Comparison of ENCODE assay signal across 8 mouse cellular contexts in the genomic region with DNA sequence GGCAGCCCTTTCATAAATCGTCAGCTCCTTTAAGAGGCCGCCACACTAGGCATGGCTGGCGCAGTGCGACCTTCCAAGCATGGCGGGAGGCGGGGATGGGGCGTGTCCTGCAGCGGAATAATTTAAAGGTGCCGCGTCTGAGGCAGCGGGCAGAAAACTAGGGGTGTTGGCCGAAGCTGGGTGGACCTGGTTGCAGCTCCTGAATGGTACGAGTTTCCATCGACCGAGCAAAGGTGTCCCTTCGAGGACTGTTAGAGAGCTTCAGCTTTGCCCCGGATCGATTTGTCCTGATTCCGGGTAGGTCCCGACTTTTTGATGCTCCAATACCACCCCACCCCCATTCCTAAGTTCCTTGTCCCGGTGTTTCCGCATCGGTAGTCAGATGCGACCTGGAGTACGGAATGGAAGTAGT. TPM values are rescaled to one million over a fixed set of nuclear protein-coding genes. Genes with fewer than 3 reads are reported as not detected.
DNase-seq lines count a peak whose midpoint lies in the region; ATAC-seq and TF ChIP-seq lines count a peak whose summit lies in the region.

Pnpla6 (plus strand) TSS at position 125 of the 412 bp plus-strand sequence.

- peak within 1 kb of the TSS; percentile 98 for H3K4me2 ChIP-seq in forebrain, embryonic 13.5 days
- H3K4me2 ChIP-seq in heart, postnatal 0 days (ENCODE audit: low read depth, low read length), result peak within 1 kb of the TSS; percentile 97
- peak within 1 kb of the TSS; percentile 100 for H3K4me2 ChIP-seq in liver, embryonic 14.5 days (ENCODE audit: low read depth)
- peak within 1 kb of the TSS; percentile 98 for H3K4me2 ChIP-seq in neural tube, embryonic 11.5 days (ENCODE audit: low read depth)
- peak within 1 kb of the TSS; percentile 95 for H3K4me2 ChIP-seq in stomach, embryonic 16.5 days (ENCODE audit: low read depth, low read length)

- TF ChIP-seq POLR2A in ES-Bruce4 (IDR thresholded peaks at IDR 0.05; ENCODE audit: insufficient read depth, low read length), result no peak

- peak; percentile 78 for ATAC-seq in forebrain, embryonic 13.5 days
- ATAC-seq in heart, postnatal 0 days (ENCODE audit: insufficient read depth, low read depth), result peak; percentile 68
- peak; percentile 56 for ATAC-seq in liver, embryonic 14.5 days (ENCODE audit: insufficient read depth)
- ATAC-seq in neural tube, embryonic 11.5 days (ENCODE audit: insufficient read depth, low FRiP score, low TSS enrichment), result peak; percentile 72
- ATAC-seq in stomach, embryonic 16.5 days (ENCODE audit: insufficient read depth, low FRiP score), result peak; percentile 75

- no peak for TF ChIP-seq EP300 in ES-Bruce4 (IDR thresholded peaks at IDR 0.05; ENCODE audit: insufficient read depth, low read depth, low read length)
- no peak for TF ChIP-seq EP300 in heart, postnatal 0 days (IDR thresholded peaks at IDR 0.05; ENCODE audit: low read depth)
- TF ChIP-seq EP300 in liver, embryonic 14.5 days (IDR thresholded peaks at IDR 0.05; ENCODE audit: low read depth), result no peak

- no peaks in the 10 kb centered on the region for H3K27me3 ChIP-seq in ES-Bruce4 (ENCODE audit: control insufficient read depth, insufficient read depth, low read length, poor library complexity, severe bottlenecking)
- no peaks in the 10 kb centered on the region for H3K27me3 ChIP-seq in forebrain, embryonic 13.5 days
- no peaks in the 10 kb centered on the region for H3K27me3 ChIP-seq in heart, postnatal 0 days (ENCODE audit: control insufficient read depth, insufficient read depth, low read length)
- no peaks in the 10 kb centered on the region for H3K27me3 ChIP-seq in liver, embryonic 14.5 days (ENCODE audit: control insufficient read depth, insufficient read depth, low read length)
- H3K27me3 ChIP-seq in neural tube, embryonic 11.5 days (ENCODE audit: control insufficient read depth, insufficient read depth, low read length), result no peaks in the 10 kb centered on the region
- no peaks in the 10 kb centered on the region for H3K27me3 ChIP-seq in stomach, embryonic 16.5 days (ENCODE audit: control insufficient read depth, insufficient read depth, low read length)

- no peak for TF ChIP-seq CTCF in ES-Bruce4 (IDR thresholded peaks at IDR 0.05; ENCODE audit: low read depth, low read length)
- no peak for TF ChIP-seq CTCF in heart, postnatal 0 days (IDR thresholded peaks at IDR 0.05; ENCODE audit: low read depth)
- no peak for TF ChIP-seq CTCF in liver, embryonic 14.5 days (IDR thresholded peaks at IDR 0.05; ENCODE audit: low read depth)

- peak; percentile 88 for DNase-seq in cerebellum, adult 11 months
- DNase-seq in heart, postnatal 0 days (ENCODE audit: low spot score), result peak; percentile 81
- peak; percentile 95 to 96 for DNase-seq in kidney, postnatal 36 days
- DNase-seq in liver, embryonic 14.5 days (ENCODE audit: low read depth in 3 of 3, low spot score in 3 of 3), result peak; percentile 61 to 73 (median 70)
- DNase-seq in neural tube, embryonic 11.5 days (ENCODE audit: low spot score), result peak; percentile 86

- H3K27ac ChIP-seq in ES-Bruce4 (ENCODE audit: insufficient read depth, low read length), result no peak within 1 kb of the TSS
- peak within 1 kb of the TSS; percentile 64 for H3K27ac ChIP-seq in forebrain, embryonic 13.5 days
- H3K27ac ChIP-seq in heart, postnatal 0 days (ENCODE audit: low read depth), result peak within 1 kb of the TSS; percentile 68
- H3K27ac ChIP-seq in liver, embryonic 14.5 days, result peak within 1 kb of the TSS; percentile 70
- 0 out of 2 replicates have a peak within 1 kb of the TSS, but pooled peaks have one; percentile 20 for H3K27ac ChIP-seq in neural tube, embryonic 11.5 days (ENCODE audit: low read depth, low read length)
- peak within 1 kb of the TSS; percentile 86 for H3K27ac ChIP-seq in stomach, embryonic 16.5 days (ENCODE audit: low read length)

- H3K4me3 ChIP-seq in ES-Bruce4 (ENCODE audit: low read depth, low read length), result peak within 1 kb of the TSS; percentile 84
- H3K4me3 ChIP-seq in forebrain, embryonic 13.5 days, result peak within 1 kb of the TSS; percentile 60
- H3K4me3 ChIP-seq in heart, postnatal 0 days (ENCODE audit: low read depth, low read length), result peak within 1 kb of the TSS; percentile 71
- H3K4me3 ChIP-seq in liver, embryonic 14.5 days (ENCODE audit: insufficient read depth in 1 of 2, low read depth in 2 of 2, low read length in 2 of 2), result peak within 1 kb of the TSS; percentile 79 to 84
- H3K4me3 ChIP-seq in neural tube, embryonic 11.5 days (ENCODE audit: low read depth, low read length), result peak within 1 kb of the TSS; percentile 54
- H3K4me3 ChIP-seq in stomach, embryonic 16.5 days (replicated peaks; ENCODE audit: low read length), result peak within 1 kb of the TSS; percentile 77

- 1% methylated on average over 25 of the region's 25 CpGs for WGBS in forebrain, embryonic 13.5 days
- under 1% methylated on average over 25 of the region's 25 CpGs for WGBS in heart, postnatal 0 days
- WGBS in liver, embryonic 14.5 days (ENCODE audit: insufficient replicate concordance), result 1% methylated on average over 25 of the region's 25 CpGs
- 1% methylated on average over 25 of the region's 25 CpGs for WGBS in neural tube, embryonic 11.5 days
- under 1% methylated on average over 25 of the region's 25 CpGs for WGBS in stomach, embryonic 16.5 days

- peak within 1 kb of the TSS; percentile 75 for H3K9ac ChIP-seq in ES-Bruce4 (ENCODE audit: low read depth, poor library complexity, severe bottlenecking)
- H3K9ac ChIP-seq in forebrain, embryonic 13.5 days, result peak within 1 kb of the TSS; percentile 75
- H3K9ac ChIP-seq in heart, postnatal 0 days (replicated peaks; ENCODE audit: low read depth, low read length), result peak within 1 kb of the TSS; percentile 49
- peak within 1 kb of the TSS; percentile 77 for H3K9ac ChIP-seq in liver, embryonic 14.5 days (replicated peaks)
- peak within 1 kb of the TSS; percentile 48 for H3K9ac ChIP-seq in neural tube, embryonic 11.5 days (ENCODE audit: low read length)
- peak within 1 kb of the TSS; percentile 80 for H3K9ac ChIP-seq in stomach, embryonic 16.5 days (ENCODE audit: low read length)

- no peaks in the 10 kb centered on the region for H3K4me1 ChIP-seq in ES-Bruce4 (ENCODE audit: control insufficient read depth, insufficient read depth, low read length)
- peaks cover 13% of the 10 kb centered on the region for H3K4me1 ChIP-seq in forebrain, embryonic 13.5 days
- H3K4me1 ChIP-seq in heart, postnatal 0 days (ENCODE audit: control insufficient read depth, insufficient read depth), result peaks cover 5% of the 10 kb centered on the region; the same call in 1 of the 2 replicates
- H3K4me1 ChIP-seq in liver, embryonic 14.5 days (replicated peaks; ENCODE audit: control insufficient read depth in 2 of 2, insufficient read depth in 2 of 2, low read length in 1 of 2), result peaks cover 18% of the 10 kb centered on the region in 2 experiments
- H3K4me1 ChIP-seq in neural tube, embryonic 11.5 days (ENCODE audit: control insufficient read depth, insufficient read depth, low read length), result no peaks in the 10 kb centered on the region
- peaks cover 6% of the 10 kb centered on the region; the same call in 1 of the 2 replicates for H3K4me1 ChIP-seq in stomach, embryonic 16.5 days (ENCODE audit: control insufficient read depth, insufficient read depth, low read length)

- H3K9me3 ChIP-seq in ES-Bruce4 (replicated peaks; ENCODE audit: control insufficient read depth, insufficient read depth, low read length, poor library complexity, severe bottlenecking), result no peaks in the 10 kb centered on the region
- H3K9me3 ChIP-seq in forebrain, embryonic 13.5 days (replicated peaks), result no peaks in the 10 kb centered on the region
- H3K9me3 ChIP-seq in heart, postnatal 0 days (replicated peaks; ENCODE audit: control insufficient read depth, low read length), result no peaks in the 10 kb centered on the region
- no peaks in the 10 kb centered on the region for H3K9me3 ChIP-seq in liver, embryonic 14.5 days (ENCODE audit: control insufficient read depth, low read length)
- no peaks in the 10 kb centered on the region for H3K9me3 ChIP-seq in neural tube, embryonic 11.5 days (ENCODE audit: control insufficient read depth, low read length)
- no peaks in the 10 kb centered on the region for H3K9me3 ChIP-seq in stomach, embryonic 16.5 days (replicated peaks; ENCODE audit: control insufficient read depth, low read length)

- peaks cover 23% of the 10 kb centered on the region for H3K36me3 ChIP-seq in ES-Bruce4 (ENCODE audit: control insufficient read depth, insufficient read depth, low read length, poor library complexity, severe bottlenecking)
- H3K36me3 ChIP-seq in forebrain, embryonic 13.5 days (ENCODE audit: poor library complexity, severe bottlenecking), result peaks cover 42% of the 10 kb centered on the region
- H3K36me3 ChIP-seq in heart, postnatal 0 days (replicated peaks; ENCODE audit: control insufficient read depth, insufficient read depth, low read length), result peaks cover 21% of the 10 kb centered on the region
- no peaks in the 10 kb centered on the region; the same call in 1 of the 2 replicates for H3K36me3 ChIP-seq in liver, embryonic 14.5 days (replicated peaks; ENCODE audit: control insufficient read depth, insufficient read depth, low read depth)
- H3K36me3 ChIP-seq in neural tube, embryonic 11.5 days (ENCODE audit: control insufficient read depth, insufficient read depth, low read length), result peaks cover 3% of the 10 kb centered on the region
- H3K36me3 ChIP-seq in stomach, embryonic 16.5 days (ENCODE audit: control insufficient read depth, insufficient read depth, low read length), result no peaks in the 10 kb centered on the region

RNA-seq across cellular contexts. Expression of gene Pnpla6, which starts in this region (rescaled TPM):
- 46.6 and 47.5 TPM in 2 replicates for polyA plus RNA-seq in ES-Bruce4 (2011; ENCODE audit: insufficient read depth, insufficient read length, low read depth, missing spikeins)
- polyA plus RNA-seq in forebrain, embryonic 13.5 days (2015; fragmentation: Nextera tagmentation; extraction: Ambion mirVana), result 20.3 and 23.8 TPM in 2 replicates
- total RNA-seq in heart, postnatal 0 days (2014; rRNA removed; ENCODE audit: low replicate concordance), result 15.9 and 41.7 TPM in 2 replicates
- polyA plus RNA-seq in heart, postnatal 0 days (2015; fragmentation: Nextera tagmentation; extraction: Ambion mirVana), result 7.9 and 8.4 TPM in 2 replicates
- 12.1 and 14.2 TPM in 2 replicates for polyA plus RNA-seq in liver, embryonic 14.5 days (2012; rRNA removed)
- polyA plus RNA-seq in liver, embryonic 14.5 days (2014; fragmentation: Nextera tagmentation; extraction: Ambion mirVana), result 6.5 and 9.6 TPM in 2 replicates
- 17.9 and 20.7 TPM in 2 replicates for polyA plus RNA-seq in neural tube, embryonic 11.5 days (2014; fragmentation: Nextera tagmentation; extraction: Ambion mirVana)
- polyA plus RNA-seq in stomach, embryonic 16.5 days (2015; fragmentation: Nextera tagmentation; extraction: Ambion mirVana), result 36.0 and 37.6 TPM in 2 replicates
